Mouse (Mus musculus) erythroblast, embryonic 14.5 days (primary cell): ENCODE results near the gene Zfp36.

Experiments
- GATA1 ChIP-seq: IDR thresholded peaks from 2 replicates; pipeline ENCODE4 v1.6.1; 2012; ENCODE audit warnings: low read length, inconsistent platforms, mixed read lengths
- TAL1 ChIP-seq: IDR thresholded peaks from 3 replicates; pipeline ENCODE4 v1.6.1; 2012; ENCODE audit warnings: low read length, inconsistent platforms, mixed read lengths

- TF ChIP-seq GATA1 (no peak), TAL1 (no peak)
These were observed 1.9 kb downstream of the Zfp36 start for GRCm38 (mm10) chr7:28378066-28378690.
